Mouse (Mus musculus) gastrocnemius, postnatal 4 days (tissue): ENCODE data around the gene Arid2. TPM values are rescaled to one million over a fixed set of nuclear protein-coding genes. Genes with fewer than 3 reads are reported as not detected.
A peak's percentile ranks its signal among the peaks of the same experiment; 100 is the strongest.

Experiments
- DNase-seq, 2 experiments: peaks; one replicate each; pipeline ENCODE4 v3.0.0; 2021 to 2022; ENCODE audit warnings: low spot score in 2 of 2, mixed read lengths in 2 of 2
- total RNA-seq, 2 experiments: library from RNA; stranded (reverse); gene quantifications; 2 replicates each; pipeline ENCODE4 v1.2.3; 2021

Arid2 gene
- total RNA-seq, 2 experiments from 2014 or later: 46.0 to 50.8 TPM

DNA sequence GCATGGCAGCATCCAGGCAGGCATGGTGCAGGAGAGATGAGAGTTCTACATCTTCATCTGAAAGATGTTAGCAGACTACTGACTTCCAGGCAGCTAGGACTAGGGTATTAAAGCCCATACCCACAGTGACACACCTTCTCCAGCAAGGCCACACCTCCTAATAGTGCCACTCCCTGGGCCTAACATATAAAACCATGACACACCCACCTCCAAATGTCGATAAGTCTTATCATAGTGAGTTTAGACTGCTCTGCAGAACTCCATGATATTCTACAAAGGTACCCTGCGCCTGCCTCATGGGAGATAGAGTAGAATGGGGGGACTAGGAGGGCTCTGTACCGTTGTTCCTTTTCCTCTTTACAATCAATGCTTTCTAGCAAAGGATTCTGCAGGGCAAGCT lies 55.6 kb downstream of the Arid2 start:
- no peak for DNase-seq

DNA sequence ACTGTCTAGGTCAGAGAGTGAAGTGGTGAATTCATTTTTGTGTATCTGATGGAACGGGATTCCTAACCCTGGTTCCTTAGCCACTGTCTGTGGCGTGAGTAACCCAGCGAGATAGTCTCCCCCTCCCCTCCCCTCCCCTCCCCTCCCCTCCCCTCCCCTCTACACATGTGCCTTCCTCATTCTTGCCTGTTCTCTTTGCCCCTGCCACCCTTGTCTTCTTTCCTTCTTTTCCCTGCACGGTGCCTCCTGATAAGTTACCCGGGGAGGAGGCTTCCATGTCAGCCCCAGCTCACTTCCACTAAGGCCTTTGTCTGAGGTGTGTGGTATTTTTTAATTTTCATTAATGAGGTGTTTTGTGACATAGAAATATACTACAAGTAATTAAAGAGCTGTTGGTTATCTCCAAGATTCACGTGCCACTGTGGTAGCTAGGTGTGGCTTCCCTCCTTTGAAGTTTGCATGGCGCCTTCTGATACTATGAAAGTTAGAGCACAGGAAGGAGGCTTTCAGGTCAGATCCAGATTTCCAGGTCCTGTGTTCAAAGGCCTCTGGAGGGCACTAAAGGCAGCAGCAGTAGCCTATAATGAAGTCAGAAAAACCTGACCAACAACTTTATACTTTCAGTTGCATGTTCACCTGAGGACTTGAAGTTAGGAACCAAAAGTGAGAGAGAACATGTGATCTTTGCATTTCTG lies 57.4 kb downstream of the Arid2 start:
- no peak for DNase-seq

DNA sequence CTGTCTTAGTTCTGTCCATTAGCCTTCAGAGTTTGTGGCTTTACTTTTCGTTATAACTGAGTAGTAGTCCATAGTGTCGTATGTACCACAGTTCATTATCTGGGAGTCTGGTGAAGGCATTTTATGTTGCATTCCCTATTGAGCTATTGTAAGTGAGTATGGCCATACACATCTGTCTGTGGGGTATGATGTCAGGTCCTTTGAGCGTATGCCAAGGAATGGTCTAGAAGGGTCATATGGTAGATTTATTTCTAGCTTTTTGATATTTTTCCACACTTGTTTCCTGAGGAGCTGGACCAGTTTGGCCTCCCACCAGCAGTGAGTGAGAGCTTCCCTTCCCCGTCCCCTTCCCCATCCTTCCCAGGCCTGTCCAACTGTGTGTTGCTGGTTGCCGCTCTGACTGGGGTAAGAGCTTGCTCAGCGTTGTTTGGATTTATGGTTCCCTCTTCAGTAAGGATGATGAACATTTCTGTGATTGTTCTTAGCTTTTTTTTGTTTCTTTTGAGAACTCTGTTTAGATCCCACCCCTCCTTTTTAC lies 58.1 kb downstream of the Arid2 start:
- peak in 1 of 2 experiments; percentile 10 for DNase-seq

DNA sequence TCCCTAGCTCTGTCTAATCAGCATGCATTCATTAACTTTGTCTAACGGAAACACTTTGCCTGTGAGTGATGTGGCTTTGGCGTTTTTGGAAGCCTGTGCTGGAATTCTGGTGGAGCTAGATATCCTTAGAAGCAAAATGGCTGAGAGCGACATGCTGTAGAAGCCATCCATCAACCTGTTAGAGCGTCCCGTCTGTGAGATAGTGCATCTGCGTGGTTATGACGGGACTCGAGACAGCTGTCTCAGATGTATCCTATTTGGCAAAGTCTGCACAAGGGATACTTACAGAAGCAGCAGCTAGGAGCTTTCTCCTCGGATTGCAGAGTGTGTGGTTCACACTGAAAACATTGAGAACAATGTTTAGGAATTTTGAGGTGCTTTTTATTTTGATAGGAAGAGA lies 64.1 kb downstream of the Arid2 start:
- no peak for DNase-seq

DNA sequence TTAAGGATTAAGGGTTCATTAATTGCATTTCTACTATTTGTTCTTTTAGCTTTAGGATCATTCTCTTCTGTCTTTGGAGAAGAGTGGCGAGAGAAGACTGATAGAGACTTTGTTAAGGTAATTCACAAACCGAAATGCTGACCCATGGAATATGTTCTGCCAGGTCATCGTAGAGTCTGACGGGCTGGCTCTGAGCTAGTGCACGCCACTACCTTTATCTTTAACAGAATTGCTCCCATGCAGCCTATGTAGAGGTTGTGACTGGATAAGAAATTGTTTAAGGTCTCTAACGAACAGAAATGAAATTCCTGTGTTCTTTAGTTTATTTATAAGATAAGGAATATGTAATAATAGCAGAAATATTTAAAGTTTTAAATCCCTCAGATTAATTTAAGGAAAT lies 71.6 kb downstream of the Arid2 start:
- DNase-seq: no peak

DNA sequence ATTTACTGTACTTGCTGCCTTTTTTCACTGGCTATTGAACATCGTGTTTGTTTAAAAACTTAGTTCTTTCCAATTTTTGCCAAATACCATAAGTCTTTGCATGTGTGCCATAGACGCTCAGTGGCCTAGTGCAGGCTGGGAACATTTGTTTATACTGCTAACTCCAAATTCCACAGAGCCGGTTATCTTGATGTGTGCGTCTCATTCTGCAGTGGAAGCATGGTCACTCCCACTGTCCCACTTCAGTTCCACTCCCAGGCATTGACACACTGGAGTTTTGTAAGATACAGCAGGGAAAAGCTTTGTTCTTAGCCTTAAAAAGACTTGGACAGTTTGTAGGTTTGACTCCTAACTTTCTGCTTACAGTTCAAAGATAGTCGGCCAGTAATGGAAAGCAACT lies 73.3 kb downstream of the Arid2 start:
- no peak for DNase-seq

DNA sequence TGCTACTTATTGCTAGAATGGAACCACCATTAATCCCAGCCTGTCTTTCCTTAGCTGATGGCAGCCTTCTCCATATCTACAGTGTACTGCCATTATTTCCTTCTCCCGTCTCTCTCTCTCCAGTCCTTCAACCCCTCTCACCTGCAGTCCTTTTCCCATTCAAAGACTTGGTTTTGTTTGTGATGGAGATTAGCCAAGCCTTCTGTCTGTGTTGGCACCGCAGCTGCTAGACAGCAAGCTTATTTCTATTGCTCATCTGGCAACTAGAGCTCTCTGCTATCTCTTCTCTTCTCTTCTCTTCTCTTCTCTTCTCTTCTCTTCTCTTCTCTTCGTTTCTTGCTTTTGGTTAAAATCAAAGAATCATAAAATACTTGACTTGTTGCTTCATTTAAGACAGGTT lies 78.0 kb downstream of the Arid2 start:
- DNase-seq: no peak

DNA sequence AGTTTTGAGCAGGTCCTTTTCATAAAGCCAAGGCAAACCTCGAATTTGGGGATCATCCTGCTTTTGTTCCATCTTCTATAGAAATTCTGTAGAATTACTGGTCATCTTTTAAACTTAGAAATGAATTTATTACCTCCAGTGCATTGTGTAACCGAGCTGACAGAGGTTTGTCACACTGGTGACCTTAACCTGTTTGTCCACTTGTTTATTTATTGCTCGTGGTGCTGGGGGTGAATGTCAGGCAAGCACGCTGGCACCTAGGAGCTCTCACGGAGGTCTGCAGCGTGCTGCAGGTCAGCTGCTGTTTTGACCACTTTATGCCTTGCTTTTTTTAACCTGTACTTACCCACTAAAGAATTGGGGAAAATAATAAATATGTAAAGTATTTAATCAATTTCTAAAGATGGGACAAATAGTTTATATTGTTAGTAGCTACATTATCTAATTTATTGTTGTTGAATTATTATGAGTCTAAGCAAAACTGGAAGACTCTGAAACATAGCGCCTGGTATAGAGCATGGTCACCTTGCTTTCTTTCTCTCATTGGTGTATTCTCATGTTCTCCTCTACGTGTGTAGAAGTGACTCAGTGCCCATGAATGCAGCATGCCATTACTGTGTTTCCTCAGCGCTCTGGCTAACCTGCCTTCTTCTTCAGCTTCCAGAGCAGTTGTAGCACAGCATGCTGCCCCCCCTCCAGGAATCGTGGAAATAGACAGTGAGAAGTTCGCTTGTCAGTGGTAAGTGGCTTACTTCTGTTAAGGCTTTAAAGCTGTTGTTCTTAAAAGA lies 79.1 kb downstream of the Arid2 start:
- DNase-seq: no peak

DNA sequence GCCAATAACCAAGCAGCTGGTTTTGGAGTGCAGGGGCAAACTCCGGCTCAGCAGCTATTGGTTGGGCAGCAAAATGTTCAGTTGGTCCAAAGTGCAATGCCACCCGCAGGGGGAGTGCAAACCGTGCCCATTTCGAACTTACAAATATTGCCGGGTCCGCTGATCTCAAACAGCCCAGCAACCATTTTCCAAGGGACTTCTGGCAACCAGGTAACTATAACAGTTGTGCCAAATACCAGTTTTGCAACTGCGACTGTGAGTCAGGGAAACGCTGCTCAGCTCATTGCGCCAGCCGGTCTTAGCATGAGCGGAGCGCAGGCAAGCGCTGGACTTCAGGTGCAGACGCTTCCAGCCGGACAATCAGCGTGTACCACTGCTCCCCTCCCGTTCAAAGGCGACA lies 84.0 kb downstream of the Arid2 start:
- DNase-seq: no peak

DNA sequence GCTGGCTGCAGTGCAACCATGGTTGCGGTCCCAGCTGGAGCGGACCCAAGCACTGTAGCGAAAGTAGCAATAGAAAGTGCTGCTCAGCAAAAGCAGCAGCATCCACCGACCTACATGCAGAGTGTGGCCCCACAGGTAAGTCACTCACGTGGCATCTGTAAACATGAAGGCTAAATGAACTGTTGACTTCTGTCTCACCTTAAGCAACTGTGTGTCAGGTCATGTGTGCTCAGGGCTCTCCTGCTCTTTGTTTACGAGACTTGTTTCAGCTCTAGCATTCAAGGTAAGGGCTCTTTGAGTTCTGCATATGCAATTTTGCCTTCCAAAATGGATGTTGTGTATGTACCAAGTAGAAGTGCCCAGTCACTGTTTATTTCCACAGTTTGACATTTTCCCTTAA lies 85.3 kb downstream of the Arid2 start:
- DNase-seq: no peak

DNA sequence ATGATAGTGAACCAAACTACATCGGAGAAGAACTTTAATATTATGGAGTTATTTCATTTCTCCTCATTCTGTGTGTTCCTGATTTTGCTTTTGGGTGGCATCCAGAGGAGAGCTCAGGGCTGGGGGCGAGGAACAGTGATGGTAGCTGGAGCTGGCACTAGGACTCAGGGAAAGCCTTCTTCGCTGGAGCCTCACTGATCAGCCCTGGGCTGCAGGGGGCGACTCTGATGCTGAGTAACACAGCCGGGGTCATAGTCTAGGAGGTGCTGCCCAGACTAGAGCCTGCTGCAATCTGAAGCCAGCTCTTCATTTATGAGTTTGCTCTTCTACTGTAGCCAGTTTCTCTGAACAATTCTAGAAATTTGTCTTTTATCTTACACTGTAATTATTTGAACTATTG lies 85.8 kb downstream of the Arid2 start:
- DNase-seq: no peak

DNA sequence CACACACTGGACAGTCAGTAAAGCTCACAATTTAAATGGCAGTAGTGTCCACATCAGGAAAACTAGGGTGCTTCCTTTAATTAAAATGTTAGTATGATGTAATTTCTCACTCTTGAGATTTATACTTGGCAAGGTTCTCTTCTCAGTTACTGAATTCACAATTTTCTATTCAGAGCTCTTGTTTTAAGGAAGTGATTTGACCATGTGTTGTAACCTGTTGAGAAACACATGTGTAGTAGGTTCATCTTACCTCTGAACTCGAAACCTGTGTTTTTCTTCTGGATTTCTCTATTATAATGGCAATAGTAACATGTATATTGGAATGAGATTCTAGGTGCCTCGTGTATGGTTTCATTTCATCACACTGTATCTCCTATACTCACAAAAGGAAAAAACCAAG lies 88.9 kb downstream of the Arid2 start:
- no peak for DNase-seq

DNA sequence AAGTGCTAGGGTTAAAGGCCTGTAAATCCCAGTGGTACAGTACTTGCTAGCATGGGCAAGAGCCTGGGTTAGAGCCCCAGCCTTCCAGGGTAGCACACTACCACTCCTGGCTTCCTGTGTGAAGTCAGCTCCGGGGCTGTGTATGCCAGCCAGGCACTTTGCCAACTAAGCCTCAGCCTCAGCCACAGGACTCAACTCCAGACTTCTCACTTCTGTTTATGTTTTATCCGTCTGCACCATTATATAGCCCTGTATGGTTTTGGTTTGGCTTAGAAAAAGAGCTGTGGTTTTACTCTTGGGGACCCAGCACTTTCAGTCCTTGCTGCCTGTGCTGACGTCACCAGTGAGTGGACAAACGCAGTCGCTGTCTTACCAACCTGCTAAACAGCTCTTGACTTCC lies 89.9 kb downstream of the Arid2 start:
- no peak for DNase-seq

DNA sequence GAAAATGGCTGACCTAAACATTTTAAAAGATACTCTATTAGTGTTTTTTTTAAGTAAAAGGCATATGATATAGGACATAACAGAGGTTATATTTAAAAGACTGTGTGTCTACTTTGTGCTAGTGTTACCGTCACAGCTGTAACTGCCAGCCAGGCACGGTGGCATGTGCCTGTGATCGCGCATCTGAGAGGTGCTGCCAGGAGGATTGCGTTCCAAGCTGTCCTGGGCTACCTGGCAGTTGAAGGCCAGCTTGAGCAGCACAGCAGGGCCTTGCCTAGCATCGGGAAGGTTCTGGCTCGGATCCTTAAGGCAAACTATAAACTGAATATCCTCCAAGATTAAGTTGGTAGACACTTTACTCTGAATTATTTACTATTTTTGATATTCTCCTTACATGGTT lies 90.4 kb downstream of the Arid2 start:
- no peak for DNase-seq

DNA sequence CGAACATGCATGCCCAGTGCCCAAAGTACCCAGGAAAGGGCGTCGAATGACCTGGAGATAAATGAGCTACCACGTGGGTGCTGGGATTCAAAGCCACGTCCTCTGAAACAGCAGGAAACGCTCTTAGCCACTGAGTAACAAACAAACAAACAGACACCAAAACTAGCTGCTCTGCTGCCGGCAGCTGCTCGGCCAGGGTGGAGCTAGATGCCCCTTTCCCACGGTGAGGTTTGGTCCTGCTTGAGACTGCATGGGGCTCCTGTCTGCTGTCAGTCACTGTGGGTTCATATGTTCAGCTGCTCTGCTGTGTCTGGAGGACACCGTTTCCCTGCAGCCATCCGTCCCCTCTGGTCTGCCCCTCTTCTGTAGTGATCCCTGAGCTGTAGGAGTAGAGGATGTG lies 94.9 kb downstream of the Arid2 start:
- DNase-seq: no peak

DNA sequence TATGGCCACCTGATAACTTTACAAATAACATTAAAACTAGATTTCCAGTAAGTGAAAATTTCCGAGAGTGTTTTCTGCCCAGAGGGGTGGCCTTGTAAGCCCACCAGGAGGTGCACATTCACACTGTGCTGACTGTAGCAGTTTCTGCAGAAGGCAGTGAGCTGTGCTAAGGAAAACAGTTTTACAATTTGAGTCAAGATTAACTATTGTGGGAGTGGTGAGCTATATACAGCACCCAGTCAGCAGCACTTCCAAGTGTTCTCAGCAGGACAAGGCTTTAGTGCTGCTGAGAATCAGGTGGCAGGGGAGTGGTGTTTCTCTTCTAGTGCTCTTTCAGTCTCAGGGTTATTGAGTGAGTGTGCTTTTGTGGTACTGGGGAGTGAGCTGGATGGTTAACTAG lies 101.2 kb downstream of the Arid2 start:
- no peak for DNase-seq

DNA sequence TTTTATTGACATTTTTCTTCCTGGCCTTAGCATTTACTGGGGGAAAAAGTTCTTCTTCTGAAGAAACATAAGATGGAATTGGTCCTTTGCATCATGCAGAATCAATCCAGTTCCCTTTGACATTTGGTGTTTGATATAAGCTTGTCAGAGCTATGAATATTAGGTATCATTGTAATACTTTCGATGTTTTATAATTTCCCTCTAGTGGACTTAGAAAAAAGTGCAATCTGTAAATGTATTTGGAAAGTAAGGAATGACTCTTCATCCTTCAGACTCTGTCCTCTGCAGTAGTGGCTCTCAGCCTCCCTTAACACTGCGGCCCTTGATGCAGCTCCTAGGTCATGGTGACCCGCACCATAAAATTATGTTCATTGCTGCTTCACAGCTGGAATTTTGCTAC lies 105.6 kb downstream of the Arid2 start:
- DNase-seq: no peak

DNA sequence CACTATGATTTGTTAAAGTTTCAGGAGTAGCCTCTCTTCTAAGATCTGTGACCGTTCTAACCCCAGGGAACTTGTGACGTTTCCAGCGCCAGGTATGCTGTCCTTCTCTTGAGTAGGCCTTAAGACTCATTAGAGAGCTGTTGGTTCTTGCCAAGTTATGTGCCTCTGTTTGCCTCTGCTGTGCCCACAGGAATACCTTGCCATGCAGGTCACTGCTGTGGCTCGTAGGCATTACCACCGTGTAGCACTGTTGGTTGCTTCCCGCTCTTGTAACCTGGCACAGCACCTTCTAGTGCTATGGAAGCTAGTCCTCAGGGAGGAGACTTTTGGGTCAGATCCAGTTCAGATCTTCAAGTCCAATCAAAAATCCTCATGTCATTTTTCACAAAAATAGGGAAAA lies 107.8 kb downstream of the Arid2 start:
- DNase-seq: no peak

DNA sequence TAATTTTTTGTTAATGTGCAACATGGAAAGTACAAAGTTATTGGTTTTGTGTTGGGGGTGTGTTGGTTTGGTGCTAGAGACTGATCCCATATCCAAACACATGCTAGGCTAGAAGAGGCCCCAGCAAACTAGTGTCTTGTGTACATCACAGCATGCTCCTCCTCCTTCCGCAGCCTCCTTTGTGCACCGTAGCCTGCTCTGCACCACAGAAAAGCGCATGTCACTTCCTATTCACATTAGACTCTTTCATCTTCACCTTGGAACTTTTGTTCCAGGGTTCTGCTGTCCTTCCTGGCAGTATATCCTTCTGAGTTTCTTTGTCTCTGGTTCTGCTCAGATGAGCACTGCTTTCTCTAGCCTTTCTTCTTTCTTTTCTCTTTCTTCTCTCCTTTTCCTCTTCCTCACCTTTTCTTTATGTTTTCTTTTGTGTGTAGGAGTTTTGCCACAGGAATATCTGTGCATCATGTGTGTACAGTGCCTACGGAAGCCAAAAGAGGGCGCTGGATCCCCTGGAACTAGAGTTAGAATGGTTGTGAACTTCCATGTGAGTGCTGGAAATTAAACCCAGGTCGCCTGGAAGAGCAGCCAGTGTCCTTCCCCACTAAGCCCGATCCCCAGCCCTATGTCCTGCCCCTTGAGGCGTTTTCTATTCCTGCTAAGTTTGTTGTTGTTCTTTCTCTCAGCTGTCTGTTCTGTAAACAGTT lies 109.5 kb downstream of the Arid2 start:
- DNase-seq: no peak

DNA sequence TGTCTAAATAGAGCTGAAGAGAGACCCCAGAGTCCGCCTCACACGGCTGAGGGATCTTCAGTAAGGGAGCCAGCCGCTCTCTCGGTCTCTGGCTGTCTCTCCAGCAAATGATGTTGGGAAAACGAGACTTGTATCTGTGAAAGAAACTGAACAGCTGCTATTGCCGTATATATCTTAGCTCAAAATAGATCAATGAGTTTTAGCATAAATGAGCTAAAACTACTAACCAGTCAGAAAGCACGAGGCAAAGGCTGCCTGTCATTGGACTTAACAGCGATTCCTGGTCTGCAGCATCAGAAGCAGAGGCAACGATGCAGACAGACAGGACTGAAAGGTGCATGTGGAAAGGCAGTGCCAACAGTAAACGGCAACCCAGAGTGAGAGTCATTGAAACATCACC lies 111.0 kb downstream of the Arid2 start:
- no peak for DNase-seq

DNA sequence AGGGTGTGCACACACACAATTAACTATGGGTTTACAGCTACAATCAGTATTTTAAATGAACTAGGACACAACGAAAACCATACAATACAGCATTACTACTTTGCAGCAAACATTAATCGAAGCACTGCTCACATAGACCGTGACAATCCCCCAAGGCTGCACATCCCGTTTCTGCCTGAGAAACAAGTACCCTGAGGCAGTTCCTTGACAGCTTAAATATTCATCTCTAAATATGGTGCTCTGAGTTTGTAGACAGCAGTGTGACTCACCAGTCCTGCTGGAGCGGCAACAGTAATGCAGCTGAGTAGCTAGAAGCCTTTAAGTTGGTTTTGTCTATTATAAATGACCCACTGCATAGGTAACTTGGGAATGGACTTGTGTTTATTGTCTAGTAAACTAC lies 118.2 kb downstream of the Arid2 start:
- no peak for DNase-seq

DNA sequence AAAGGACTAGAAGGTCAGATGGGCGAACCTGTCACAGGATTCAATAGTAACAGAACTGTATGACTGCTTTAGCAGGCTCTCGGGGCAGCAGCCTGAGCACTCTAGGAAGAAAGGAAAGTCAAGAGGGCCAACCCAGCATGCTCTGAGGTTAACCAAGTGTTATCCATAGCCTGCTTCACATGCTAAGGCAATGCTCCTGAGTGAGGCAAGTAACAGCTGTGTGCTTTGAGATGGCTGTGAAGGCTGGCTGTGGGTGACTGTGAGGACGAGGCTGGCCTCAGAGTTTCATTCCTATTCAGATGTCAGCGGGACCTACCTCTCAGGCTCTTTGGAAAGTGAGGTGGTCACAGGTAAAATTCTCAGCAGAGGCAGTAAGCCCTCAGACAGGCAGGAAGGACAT lies 118.9 kb downstream of the Arid2 start:
- DNase-seq: no peak
